Mouse (Mus musculus) testis, postnatal 10 days (tissue): ENCODE results near the gene Gm20388.

Source experiments
- DNase-seq: peaks from one replicate; pipeline ENCODE4 v3.0.0; 2021; ENCODE audit warnings: low spot score

Gm20388 gene

GRCm38 (mm10) chr8:121365150-121365549, 1454.5 kb downstream of the Gm20388 start:
- DNase-seq: no peak

- no peak for DNase-seq
Observed at GRCm38 (mm10) chr8:121366655-121367054, 1456.0 kb downstream of the Gm20388 start.

DNA sequence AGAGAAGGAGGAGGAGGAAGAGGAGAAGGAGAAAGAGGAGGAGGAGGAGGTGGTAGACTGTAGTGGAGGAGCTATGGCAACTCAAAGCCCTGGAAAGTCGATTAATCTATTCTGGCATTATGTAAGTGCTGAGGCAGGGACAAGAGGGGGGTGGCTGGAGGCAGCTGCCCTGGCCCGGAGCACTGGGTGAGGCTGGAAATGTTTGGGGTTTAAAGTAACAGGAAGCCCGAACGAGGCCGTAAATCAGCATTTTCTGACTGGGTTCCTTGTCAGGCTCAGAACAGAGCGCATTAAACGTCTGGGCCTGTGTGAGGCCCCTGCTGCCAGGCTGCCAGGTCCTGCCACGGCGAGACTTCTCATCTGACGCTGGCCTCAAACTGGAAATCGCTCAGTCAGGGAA, 1458.2 kb downstream of the Gm20388 start:
- DNase-seq: no peak

- no peak for DNase-seq
Observed at GRCm38 (mm10) chr8:121369378-121369777, 1458.7 kb downstream of the Gm20388 start.

GRCm38 (mm10) chr8:121371287-121371686, 1460.6 kb downstream of the Gm20388 start:
- DNase-seq: no peak

- DNase-seq: no peak
Observed at GRCm38 (mm10) chr8:121371911-121372638, 1461.4 kb downstream of the Gm20388 start.

GRCm38 (mm10) chr8:121372639-121372986, 1462.0 kb downstream of the Gm20388 start:
- no peak for DNase-seq

DNA sequence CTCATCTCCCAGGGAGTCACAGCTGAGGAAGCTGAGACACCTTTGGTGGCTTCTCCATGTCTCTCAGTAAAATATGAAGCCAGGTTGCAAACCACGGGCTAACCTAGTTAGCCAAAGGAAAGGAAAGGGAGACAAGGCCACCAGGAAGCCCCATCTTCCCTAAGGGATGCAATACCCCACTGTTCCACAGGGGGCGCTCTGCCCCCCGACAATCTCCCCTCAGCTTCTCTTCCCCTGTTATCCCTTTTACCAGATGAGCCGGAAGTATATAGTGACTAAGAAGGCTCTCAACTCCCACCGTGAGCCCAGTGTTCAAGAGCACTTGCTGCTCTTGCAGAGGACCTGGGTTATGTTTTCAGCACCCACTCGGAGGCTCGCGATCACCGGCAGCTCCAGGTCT, 1463.6 kb downstream of the Gm20388 start:
- DNase-seq: no peak

DNA sequence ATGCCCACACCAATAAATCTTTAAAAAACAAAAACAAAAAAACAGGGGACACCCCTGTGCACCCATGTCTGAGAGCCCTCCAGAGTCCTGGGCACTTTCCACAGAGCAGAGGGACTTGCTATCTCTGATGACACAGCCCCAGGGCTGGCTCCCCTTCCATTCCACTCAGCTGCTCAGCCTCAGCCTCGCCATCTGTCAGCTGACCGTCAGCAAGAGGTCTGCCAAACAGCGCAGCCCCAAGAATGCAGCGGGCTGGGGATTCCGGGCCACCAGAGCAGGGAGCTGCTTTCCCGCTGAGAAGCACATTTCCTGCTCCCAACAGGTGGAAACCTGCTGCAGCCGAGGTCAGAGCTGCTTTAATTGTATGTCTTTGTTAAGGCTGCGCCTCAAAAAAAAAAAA, 1464.1 kb downstream of the Gm20388 start:
- DNase-seq: no peak

GRCm38 (mm10) chr8:121376116-121376950, 1465.7 kb downstream of the Gm20388 start:
- peak; percentile 66 for DNase-seq

DNA sequence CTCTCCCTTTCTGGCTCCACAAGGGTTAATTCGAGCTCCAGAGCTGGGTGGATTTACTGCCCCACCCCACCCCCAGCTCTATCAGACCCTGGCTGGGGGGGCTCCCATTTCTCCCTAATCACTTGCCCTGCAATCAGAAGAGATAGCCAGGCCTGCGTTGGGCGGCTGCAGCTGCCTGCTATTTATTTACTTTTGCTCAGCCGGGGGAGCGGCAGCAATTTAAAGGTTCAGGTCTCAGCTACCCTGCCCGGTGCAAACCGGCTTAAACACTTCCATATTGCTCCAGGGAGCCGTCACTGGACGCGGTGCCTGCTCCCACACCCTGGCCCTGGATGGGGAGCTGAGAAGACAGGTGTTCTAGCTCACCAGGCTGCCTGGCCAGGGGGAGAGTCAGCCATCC, 1467.0 kb downstream of the Gm20388 start:
- DNase-seq: no peak

GRCm38 (mm10) chr8:121379387-121379786, 1468.7 kb downstream of the Gm20388 start:
- no peak for DNase-seq

DNA sequence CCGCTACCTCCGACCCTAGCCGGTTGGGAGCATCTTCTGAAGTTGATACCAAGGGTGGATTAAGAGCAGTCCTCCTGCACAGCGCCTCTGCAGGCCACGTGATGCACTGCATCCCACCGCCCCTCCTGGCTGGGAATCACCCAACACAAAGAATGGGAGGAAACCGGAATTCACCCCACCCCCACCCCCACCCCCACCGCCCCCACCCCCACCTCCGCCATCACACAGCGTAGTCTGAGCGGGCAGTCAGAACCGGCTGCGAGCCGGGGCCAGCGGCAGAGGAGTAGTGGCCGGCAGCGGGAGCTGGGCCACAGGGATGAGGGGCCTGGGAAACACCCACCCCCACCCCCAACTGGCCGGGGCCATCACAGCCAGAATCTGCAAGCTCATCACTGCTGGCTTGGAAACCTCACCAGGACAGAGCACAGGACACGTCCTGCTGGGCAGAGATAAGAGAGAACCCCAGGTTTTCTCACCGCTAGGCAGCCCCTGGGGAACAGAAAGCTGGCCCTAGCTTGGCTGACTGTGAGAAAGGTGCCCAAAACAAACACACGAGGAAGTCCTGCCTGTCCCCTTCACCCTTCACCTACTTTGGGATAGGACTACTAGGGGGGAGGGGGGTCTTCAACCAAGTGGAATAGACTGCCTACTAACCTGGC, 1472.1 kb downstream of the Gm20388 start:
- peak; percentile 88 for DNase-seq

GRCm38 (mm10) chr8:121385540-121385939, 1474.9 kb downstream of the Gm20388 start:
- DNase-seq: no peak

DNA sequence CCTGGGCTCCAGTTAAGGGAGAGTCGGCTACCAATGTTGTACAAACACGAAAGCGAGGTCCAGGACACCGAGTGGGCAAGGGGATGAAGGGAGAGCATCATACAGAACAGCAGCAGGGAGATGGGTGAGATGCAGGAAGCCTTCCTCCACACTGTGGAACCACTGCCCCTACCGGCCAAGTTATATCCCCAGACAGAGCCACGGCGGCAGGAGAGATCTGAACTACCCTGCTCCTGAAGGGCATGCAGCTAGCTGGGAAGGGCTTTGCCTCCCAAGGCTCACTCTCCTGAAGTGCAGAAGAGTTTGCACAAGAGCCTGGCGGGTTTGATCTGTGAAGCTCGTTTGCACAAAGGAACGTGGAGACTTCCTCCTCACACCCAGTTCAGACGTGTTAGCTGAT, 1480.0 kb downstream of the Gm20388 start:
- DNase-seq: peak; percentile 58

DNA sequence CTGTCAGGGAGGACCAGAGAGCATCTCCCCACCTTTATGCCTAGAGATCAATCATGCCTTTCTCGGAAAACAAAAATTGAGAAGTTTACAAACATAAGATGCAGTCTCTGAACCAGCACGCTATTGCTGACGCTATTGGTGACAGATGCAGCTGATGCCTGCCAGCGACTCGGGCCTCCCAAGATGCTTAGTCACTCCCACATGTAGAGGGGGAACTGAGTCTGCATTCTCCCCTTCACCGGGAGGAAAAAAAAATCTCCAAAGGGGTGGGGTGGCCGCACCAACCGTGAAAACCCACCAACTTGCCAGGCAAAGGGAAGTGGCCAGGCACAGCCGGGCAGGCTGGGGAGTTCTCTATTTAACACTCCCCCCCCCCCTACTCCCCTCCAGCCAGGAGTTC, 1480.6 kb downstream of the Gm20388 start:
- no peak for DNase-seq

- no peak for DNase-seq
Observed at GRCm38 (mm10) chr8:121391771-121392170, 1481.1 kb downstream of the Gm20388 start.

DNA sequence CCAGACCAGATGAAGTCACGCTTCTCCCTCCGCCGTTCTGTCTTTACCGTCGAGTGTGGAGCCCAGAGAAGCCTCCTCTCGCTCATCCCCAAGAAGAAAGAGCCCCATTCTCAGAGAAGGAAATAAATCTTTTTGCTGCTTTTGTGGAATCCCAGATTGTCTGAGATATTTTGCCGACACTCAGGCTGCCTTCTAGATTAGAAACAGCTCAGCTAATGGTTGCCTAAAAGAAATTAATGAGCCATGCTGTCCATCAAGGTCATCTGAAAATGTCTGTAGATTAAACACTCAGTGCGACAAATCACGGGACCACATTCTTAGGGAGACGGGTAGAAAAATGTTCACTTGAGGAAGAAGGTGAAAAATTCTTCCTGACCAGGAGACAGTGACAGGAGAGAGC, 1481.8 kb downstream of the Gm20388 start:
- DNase-seq: no peak

- DNase-seq: peak; percentile 66
Observed at GRCm38 (mm10) chr8:121393111-121393510, 1482.5 kb downstream of the Gm20388 start.

DNA sequence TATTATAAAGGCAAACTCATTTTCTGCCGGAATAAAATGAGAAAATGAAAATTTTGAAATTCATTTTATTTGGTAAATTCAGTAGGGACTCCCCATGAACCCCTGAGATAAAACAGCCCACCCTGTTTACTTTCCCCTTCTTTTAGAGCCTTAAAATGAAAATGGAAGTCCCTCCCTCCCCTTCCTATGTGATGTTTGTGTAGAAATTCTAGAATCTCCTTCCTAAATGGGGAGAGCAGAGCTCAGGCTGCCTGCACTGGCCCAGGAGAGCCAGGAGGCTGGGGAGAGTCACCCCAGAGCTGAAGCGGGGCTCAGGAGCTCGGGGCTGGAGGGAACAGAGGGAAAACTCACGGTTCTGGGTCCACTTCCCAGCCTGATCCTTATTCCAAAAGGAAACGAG, 1484.0 kb downstream of the Gm20388 start:
- no peak for DNase-seq

- no peak for DNase-seq
Observed at GRCm38 (mm10) chr8:121395316-121395715, 1484.7 kb downstream of the Gm20388 start.

DNA sequence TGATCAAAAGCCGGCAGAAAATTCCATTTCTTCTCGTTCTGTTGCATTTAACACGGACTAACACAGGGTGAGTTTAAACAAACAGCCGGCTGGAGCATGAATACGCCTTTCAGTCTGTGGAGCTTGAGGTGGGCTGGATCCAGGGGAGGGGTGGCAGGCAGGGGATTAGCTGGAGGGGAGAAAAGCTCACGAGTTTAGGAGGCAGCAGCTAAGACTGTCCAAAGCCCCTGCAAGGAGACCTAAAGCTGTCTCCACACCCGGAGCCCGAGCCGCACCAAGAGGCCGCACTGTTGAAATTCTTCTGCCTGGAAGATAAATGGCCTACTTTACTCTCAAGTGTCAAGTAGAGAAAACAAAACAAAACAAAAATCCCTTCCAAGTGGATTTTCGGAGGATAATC, 1485.5 kb downstream of the Gm20388 start:
- DNase-seq: no peak

- no peak for DNase-seq
Observed at GRCm38 (mm10) chr8:121397201-121397698, 1486.6 kb downstream of the Gm20388 start.
